Mouse (Mus musculus) testis, postnatal 14 days (tissue): ENCODE results near the gene Tnrc6b.
A peak's percentile ranks its signal among the peaks of the same experiment; 100 is the strongest.

Experiments
- DNase-seq: peaks from one replicate; pipeline ENCODE4 v3.0.0; 2021; ENCODE audit warnings: low spot score

The Tnrc6b gene

GRCm38 (mm10) chr15:80969371-80969770 is 258.3 kb downstream of the Tnrc6b start:
- no peak for DNase-seq

GRCm38 (mm10) chr15:80974311-80974710 is 263.2 kb downstream of the Tnrc6b start:
- DNase-seq = no peak

GRCm38 (mm10) chr15:80975666-80976065 is 264.6 kb downstream of the Tnrc6b start:
- DNase-seq = no peak

- DNase-seq = peak; percentile 92
Observed at GRCm38 (mm10) chr15:80977620-80978334, 266.7 kb downstream of the Tnrc6b start, which contains the start of gene Sgsm3. Gene Sgsm3, plus strand, starts transcription at chr15:80977765.

DNA sequence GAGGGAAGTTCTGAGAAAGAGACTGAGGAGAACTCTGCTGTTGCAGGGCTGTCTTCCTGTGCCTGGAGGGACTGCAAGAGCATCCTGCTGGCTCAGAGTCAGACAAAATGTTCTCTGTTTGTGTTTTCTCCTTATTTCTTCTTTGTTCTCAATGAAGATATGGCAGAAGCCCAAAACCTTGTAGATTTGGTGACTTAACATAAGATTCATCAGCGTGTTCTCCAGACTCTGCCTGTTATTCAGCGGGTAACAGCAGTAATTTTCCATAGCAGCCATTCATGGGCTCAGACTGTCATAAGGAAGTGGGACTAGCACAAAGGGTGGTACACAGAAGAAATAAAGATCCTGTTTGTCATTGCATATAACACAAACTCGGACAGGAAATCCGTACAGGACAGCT is 268.5 kb downstream of the Tnrc6b start:
- DNase-seq = no peak

- DNase-seq = no peak
Observed at GRCm38 (mm10) chr15:80981176-80981575, 270.1 kb downstream of the Tnrc6b start.

- no peak for DNase-seq
Observed at GRCm38 (mm10) chr15:80983264-80983663, 272.2 kb downstream of the Tnrc6b start.

- DNase-seq = no peak
Observed at GRCm38 (mm10) chr15:80988331-80988730, 277.2 kb downstream of the Tnrc6b start.

DNA sequence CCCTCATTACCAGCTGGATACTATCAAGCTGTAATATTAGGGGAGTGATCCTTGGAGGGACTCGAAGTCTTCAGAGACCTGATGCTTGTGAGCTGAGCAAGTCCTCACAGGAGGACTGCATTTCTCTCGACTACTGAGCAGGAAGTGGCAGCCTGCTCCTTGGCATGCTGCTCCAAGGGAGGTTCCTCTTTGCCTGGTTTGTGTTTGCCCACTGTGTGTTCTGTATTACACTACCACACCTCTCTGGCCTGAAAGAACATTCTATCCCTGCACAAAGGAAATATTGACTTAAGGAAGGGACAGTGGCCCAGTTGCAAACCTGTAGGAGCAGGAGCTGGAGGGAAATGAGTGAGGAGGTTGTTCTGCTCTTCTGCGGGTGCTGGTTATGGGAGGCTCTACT is 278.6 kb downstream of the Tnrc6b start:
- DNase-seq = no peak
